Comparison of ENCODE assay signal across 17 mouse cellular contexts in genomic region chr14:21709545-21709944, GRCm38 (mm10). TPM values are rescaled to one million over a fixed set of nuclear protein-coding genes. Genes with fewer than 3 reads are reported as not detected.
DNase-seq lines count a peak whose midpoint lies in the region; ATAC-seq and TF ChIP-seq lines count a peak whose summit lies in the region.
"Had no signal": no experiment of that assay in that cellular context is flagged by ENCODE, and none has a peak within 500 bp of the region (broad histone marks: within the 10 kb centered on the region; RNA-seq: fewer than 3 reads in every experiment).

No protein-coding gene starts in this region.

- no peaks in the 10 kb centered on the region for H3K36me3 ChIP-seq in liver, embryonic 14.5 days (replicated peaks; ENCODE audit: control insufficient read depth, insufficient read depth, low read depth)
- H3K36me3 ChIP-seq in embryonic facial prominence, embryonic 15.5 days = no peaks in the 10 kb centered on the region
- H3K36me3 ChIP-seq: liver, embryonic 15.5 days had no signal

- no peaks in the 10 kb centered on the region for H3K27me3 ChIP-seq in liver, embryonic 14.5 days (ENCODE audit: control insufficient read depth, insufficient read depth, low read length)
- H3K27me3 ChIP-seq in embryonic facial prominence, embryonic 15.5 days = no peaks in the 10 kb centered on the region

- H3K9me3 ChIP-seq in liver, embryonic 14.5 days (ENCODE audit: control insufficient read depth, low read length) = no peaks in the 10 kb centered on the region
- H3K9me3 ChIP-seq in embryonic facial prominence, embryonic 15.5 days (replicated peaks) = no peaks in the 10 kb centered on the region
- H3K9me3 ChIP-seq: liver, embryonic 15.5 days had no signal

- no peak for DNase-seq in gastrocnemius, adult 2 months
- no peak for DNase-seq in gastrocnemius, postnatal 36 days
- DNase-seq in liver, embryonic 14.5 days (ENCODE audit: low read depth in 3 of 3, low spot score in 3 of 3) = no peak
- DNase-seq in liver (no peak), R1 (ENCODE audit: low read depth, low spot score) (peak; percentile 30), adipocyte (ENCODE audit: low spot score) (no peak)
- no peak for DNase-seq in gastrocnemius, postnatal 14 days
- DNase-seq: cerebellum, postnatal 36 days; gastrocnemius, postnatal 25 days; kidney, postnatal 10 days; right cerebral cortex, postnatal 25 days had no signal

- no peaks in the 10 kb centered on the region; a peak in 1 of 4 replicates for H3K4me1 ChIP-seq in liver, embryonic 14.5 days (replicated peaks; ENCODE audit: control insufficient read depth in 2 of 2, insufficient read depth in 2 of 2, low read length in 1 of 2)
- H3K4me1 ChIP-seq in embryonic facial prominence, embryonic 15.5 days = peaks cover 49% of the 10 kb centered on the region
- H3K4me1 ChIP-seq: liver, embryonic 15.5 days had no signal

- no peak overlapping the region for H3K9ac ChIP-seq in liver, embryonic 14.5 days (replicated peaks)
- H3K9ac ChIP-seq in embryonic facial prominence, embryonic 15.5 days = no peak overlapping the region
- H3K9ac ChIP-seq: liver, embryonic 15.5 days had no signal

- H3K27ac ChIP-seq in gastrocnemius, adult 2 months = no peak overlapping the region
- no peak overlapping the region for H3K27ac ChIP-seq in liver, embryonic 14.5 days
- H3K27ac ChIP-seq in embryonic facial prominence, embryonic 15.5 days (replicated peaks) = peak overlapping the region; percentile 81
- H3K27ac ChIP-seq: liver, embryonic 15.5 days had no signal

- H3K4me3 ChIP-seq in gastrocnemius, adult 2 months = no peak overlapping the region
- no peak overlapping the region for H3K4me3 ChIP-seq in liver, embryonic 14.5 days (ENCODE audit: insufficient read depth in 1 of 2, low read depth in 2 of 2, low read length in 2 of 2)
- no peak overlapping the region for H3K4me3 ChIP-seq in embryonic facial prominence, embryonic 15.5 days (replicated peaks)
- H3K4me3 ChIP-seq: liver, embryonic 15.5 days had no signal

- H3K4me2 ChIP-seq in liver, embryonic 14.5 days (ENCODE audit: low read depth) = no peak overlapping the region
- H3K4me2 ChIP-seq in embryonic facial prominence, embryonic 15.5 days (replicated peaks) = no peak overlapping the region
- H3K4me2 ChIP-seq: liver, embryonic 15.5 days had no signal

- intact Hi-C loops in gastrocnemius, adult 2 months (cut with DNase I) = no loop called here
- intact Hi-C loops in gastrocnemius, postnatal 36 days (cut with DNase I) = no loop called here
- intact Hi-C loops in gastrocnemius, postnatal 14 days (cut with DNase I; ENCODE audit: low total_unique reads) = no loop called here

- peak; percentile 18; the same call in 1 of the 2 replicates for TF ChIP-seq CTCF in gastrocnemius, adult 2 months (IDR thresholded peaks at IDR 0.05)
- TF ChIP-seq CTCF in liver, embryonic 14.5 days (IDR thresholded peaks at IDR 0.05; ENCODE audit: low read depth) = peak; percentile 35; the same call in 1 of the 2 replicates

- 60% methylated on average over 2 of the region's 2 CpGs for WGBS in liver, embryonic 14.5 days (ENCODE audit: insufficient replicate concordance)
- 58% methylated on average over 2 of the region's 2 CpGs for WGBS in embryonic facial prominence, embryonic 15.5 days

- no peak for TF ChIP-seq EP300 in liver, embryonic 14.5 days (IDR thresholded peaks at IDR 0.05; ENCODE audit: low read depth)

- ATAC-seq in liver, embryonic 14.5 days (ENCODE audit: insufficient read depth) = no peak
- ATAC-seq in embryonic facial prominence, embryonic 15.5 days (ENCODE audit: insufficient number of reproducible peaks, low FRiP score, low TSS enrichment, low read depth) = no peak

RNA-seq across cellular contexts. Expression of gene Dupd1, which starts 4.8 kb away (rescaled TPM):
- total RNA-seq in gastrocnemius, adult 2 months (2021) = 10 to 100 TPM; 33.6 to 58.6 TPM
- 10 to 100 TPM; 39.1 to 62.1 TPM for total RNA-seq in gastrocnemius, postnatal 36 days (2021)
- polyA plus RNA-seq in liver, embryonic 14.5 days (2012; rRNA removed) = not detected in 2 replicates
- polyA plus RNA-seq in liver, embryonic 14.5 days (2014; fragmentation: Nextera tagmentation; extraction: Ambion mirVana) = not detected in 2 replicates
- 0.34 TPM in 1 of 2 replicates, not detected in the other for polyA plus RNA-seq in embryonic facial prominence, embryonic 15.5 days (2015; fragmentation: Nextera tagmentation; extraction: Ambion mirVana)
- 10 to 100 TPM; 94.9 to 98.0 TPM for total RNA-seq in gastrocnemius, postnatal 14 days (2021)
- polyA plus RNA-seq: forebrain, embryonic 11.5 days; hindbrain, embryonic 11.5 days; stomach, embryonic 14.5 days had no signal

RNA-seq across cellular contexts. Expression of gene Samd8, which starts 40.8 kb away (rescaled TPM):
- 10 to 100 TPM; 57.3 to 63.4 TPM for total RNA-seq in gastrocnemius, adult 2 months (2021)
- total RNA-seq in gastrocnemius, postnatal 36 days (2021) = 10 to 100 TPM; 39.3 to 42.4 TPM
- 1.9 and 2.6 TPM in 2 replicates for polyA plus RNA-seq in liver, embryonic 14.5 days (2012; rRNA removed)
- 2.7 TPM in 2 replicates for polyA plus RNA-seq in liver, embryonic 14.5 days (2014; fragmentation: Nextera tagmentation; extraction: Ambion mirVana)
- 11.5 and 11.8 TPM in 2 replicates for polyA plus RNA-seq in embryonic facial prominence, embryonic 15.5 days (2015; fragmentation: Nextera tagmentation; extraction: Ambion mirVana)
- 10 to 100 TPM; 23.7 to 25.7 TPM for total RNA-seq in gastrocnemius, postnatal 14 days (2021)

RNA-seq across cellular contexts. Expression of gene Dusp13, which starts 41.4 kb away (rescaled TPM):
- total RNA-seq in gastrocnemius, adult 2 months (2021) = 100 to 1,000 TPM; 194 to 238 TPM
- total RNA-seq in gastrocnemius, postnatal 36 days (2021) = 100 to 1,000 TPM; 163 to 164 TPM
- polyA plus RNA-seq in liver, embryonic 14.5 days (2012; rRNA removed) = 0.04 TPM in 1 of 2 replicates, not detected in the other
- not detected in 2 replicates for polyA plus RNA-seq in liver, embryonic 14.5 days (2014; fragmentation: Nextera tagmentation; extraction: Ambion mirVana)
- polyA plus RNA-seq in embryonic facial prominence, embryonic 15.5 days (2015; fragmentation: Nextera tagmentation; extraction: Ambion mirVana) = 0.49 and 1.3 TPM in 2 replicates
- total RNA-seq in gastrocnemius, postnatal 14 days (2021) = 10 to 100 TPM; 34.8 to 38.0 TPM
- polyA plus RNA-seq: forebrain, embryonic 11.5 days; hindbrain, embryonic 11.5 days; neural tube, embryonic 14.5 days; stomach, embryonic 14.5 days had no signal

Comparison
In these comparisons a context has a peak if more than half of its experiments do, and no peak if none do; other contexts are left out.
1. RNA of gene Dusp13, which starts 41.4 kb away (total RNA-seq): 194 to 238 TPM in gastrocnemius, adult 2 months and 163 to 164 TPM in gastrocnemius, postnatal 36 days; 34.8 to 38.0 TPM in gastrocnemius, postnatal 14 days; every median in the first group is over 4 times any median in the second.